Mouse (Mus musculus) heart, embryonic 14.5 days (tissue): ENCODE results near the gene Slc25a47. TPM values are rescaled to one million over a fixed set of nuclear protein-coding genes. Genes with fewer than 3 reads are reported as not detected.

Source experiments
- ATAC-seq: fragments of 200-750 bp; cut with Nextera tagmentation; 2 replicates; pipeline ENCODE4 v1.8.0; 2017; ENCODE audit warnings: low read depth, moderate TSS enrichment; ENCODE audit not compliant: insufficient number of reproducible peaks, insufficient read depth, low FRiP score
- H3K27ac ChIP-seq, 2 experiments: fragments of 200-500 bp in 1 of 2; fragments of 300-500 bp in 1 of 2; sonication (generic) in 1 of 2; replicated peaks in 1 of 2; 2 replicates each; pipeline ENCODE4 v1.5.1; 2012 to 2014; ENCODE audit warnings: low read depth in 2 of 2, low read length in 2 of 2, control low read depth in 1 of 2, mild to moderate bottlenecking in 1 of 2, mixed read lengths in 1 of 2; ENCODE audit not compliant: control insufficient read depth in 1 of 2, insufficient read depth in 1 of 2
- H3K27me3 ChIP-seq: fragments of 300-500 bp; sonication (generic); 2 replicates; pipeline ENCODE4 v1.6.1; 2014; ENCODE audit warnings: mild to moderate bottlenecking, low read length, control low read depth; ENCODE audit not compliant: control insufficient read depth, insufficient read depth
- H3K36me3 ChIP-seq: fragments of 300-500 bp; sonication (generic); 2 replicates; pipeline ENCODE4 v1.6.1; 2014; ENCODE audit warnings: mild to moderate bottlenecking, control low read depth, low read length, mixed read lengths; ENCODE audit not compliant: control insufficient read depth, insufficient read depth
- H3K4me1 ChIP-seq, 2 experiments: fragments of 200-500 bp in 1 of 2; fragments of 300-500 bp in 1 of 2; sonication (generic) in 1 of 2; 2 replicates each; pipeline ENCODE4 v1.6.1; 2012 to 2014; ENCODE audit warnings: low read length in 2 of 2, control low read depth in 1 of 2, mixed read lengths in 1 of 2; ENCODE audit not compliant: control insufficient read depth in 2 of 2, insufficient read depth in 2 of 2
- H3K4me2 ChIP-seq: fragments of 300-500 bp; sonication (generic); 2 replicates; pipeline ENCODE4 v1.6.1; 2014; ENCODE audit warnings: mild to moderate bottlenecking, low read length
- H3K4me3 ChIP-seq, 2 experiments: fragments of 200-500 bp in 1 of 2; fragments of 300-500 bp in 1 of 2; sonication (generic) in 1 of 2; 2 replicates each; pipeline ENCODE4 v1.5.1; 2012 to 2014; ENCODE audit warnings: low read length in 2 of 2, mild to moderate bottlenecking in 2 of 2, control low read depth in 1 of 2, low read depth in 1 of 2, moderate library complexity in 1 of 2; ENCODE audit not compliant: control insufficient read depth in 1 of 2, insufficient read depth in 1 of 2
- H3K9ac ChIP-seq: fragments of 300-500 bp; sonication (generic); 2 replicates; pipeline ENCODE4 v1.6.1; 2014; ENCODE audit warnings: mild to moderate bottlenecking, low read length
- H3K9me3 ChIP-seq: fragments of 300-500 bp; sonication (generic); 2 replicates; pipeline ENCODE4 v1.6.1; 2016; ENCODE audit warnings: low read length, control low read depth; ENCODE audit not compliant: control insufficient read depth
- WGBS: fragments of 180-500 bp; shearing (Covaris S2); extraction: QIAGEN DNeasy Blood & Tissue Kit; methylation state at CpG from one replicate; pipeline ENCODE4 v1.1.7; 2014; 5-methylcytosine and 5-hydroxymethylcytosine counted together
- polyA plus RNA-seq: library from polyadenylated mRNA; unstranded; fragments of >200 nt; fragmentation: Nextera tagmentation; extraction: Ambion mirVana; gene quantifications from 2 replicates; pipeline ENCODE4 v1.2.1, GENCODE M21; 2014

The Slc25a47 gene
- polyA plus RNA-seq, 1 experiment from 2014 or later: 4.6 TPM

DNA sequence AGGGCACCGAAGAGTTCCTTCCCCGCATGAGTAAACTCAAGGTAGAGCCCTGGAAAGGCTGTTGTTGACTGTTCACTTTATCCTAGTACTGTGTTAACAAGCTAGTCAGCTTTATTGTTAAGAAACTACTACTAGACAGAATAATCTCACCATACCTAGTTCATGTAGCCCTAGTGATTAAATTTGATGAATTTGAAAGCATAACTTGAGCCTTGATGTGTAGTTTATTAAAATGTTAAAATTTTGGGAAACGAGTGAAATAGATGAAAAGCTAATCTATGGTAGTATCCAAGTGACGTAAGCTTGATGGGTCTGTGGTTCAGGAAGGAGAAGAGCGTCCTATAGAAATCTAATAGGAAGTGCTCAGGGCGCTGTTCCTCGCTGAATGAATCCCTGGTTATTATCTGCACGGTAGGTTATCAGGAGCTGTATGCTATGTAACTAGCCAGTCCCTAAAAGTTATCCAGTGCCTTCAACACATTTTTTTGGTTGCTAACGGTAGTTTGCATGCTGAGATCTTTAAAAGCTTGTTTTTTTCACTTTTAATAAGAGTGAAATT lies 40.8 kb upstream of the Slc25a47 start:
- Histone ChIP-seq H3K4me2 (peak overlapping the region; percentile 76), H3K27me3 (no peaks in the 10 kb centered on the region), H3K4me1 (peaks cover 0 to 32% of the 10 kb centered on the region in 2 experiments; a peak in 2 of 4 replicates), H3K27ac (peak overlapping the region; percentile 68 to 99; a peak in 3 of 4 replicates), H3K4me3 (peak overlapping the region; percentile 78 to 100), H3K9me3 (no peaks in the 10 kb centered on the region), H3K9ac (peak overlapping the region; percentile 90), H3K36me3 (no peaks in the 10 kb centered on the region)
- WGBS: 3% methylated on average over 9 of the region's 9 CpGs
- no peak for ATAC-seq

DNA sequence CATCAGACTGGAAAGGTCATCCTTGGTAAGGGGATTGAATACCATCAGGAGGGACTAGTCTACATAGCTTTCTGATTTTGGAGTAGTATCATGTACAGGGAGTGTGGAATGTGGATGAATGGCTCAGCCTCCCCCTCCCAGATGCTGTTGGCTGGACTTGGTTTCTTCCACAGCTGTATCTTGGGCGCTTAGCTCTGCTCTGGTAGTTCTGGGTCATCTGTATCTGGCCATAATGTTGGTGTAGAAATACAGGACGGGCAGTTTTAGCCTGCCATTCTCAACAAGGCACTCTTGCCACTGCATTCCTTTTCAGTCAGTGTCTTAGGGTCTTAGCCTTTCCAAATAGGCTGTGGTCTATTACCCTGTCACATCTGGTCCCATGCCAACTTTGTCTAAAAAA lies 34.2 kb upstream of the Slc25a47 start:
- Histone ChIP-seq H3K27ac (peak overlapping the region in 1 of 2 experiments; percentile 19; a peak in 1 of 4 replicates), H3K4me3 (no peak overlapping the region), H3K9me3 (no peaks in the 10 kb centered on the region), H3K9ac (no peak overlapping the region), H3K27me3 (no peaks in the 10 kb centered on the region), H3K36me3 (peaks cover 3% of the 10 kb centered on the region), H3K4me2 (peak overlapping the region; percentile 12; the same call in 1 of the 2 replicates), H3K4me1 (peaks cover 12 to 40% of the 10 kb centered on the region in 2 experiments)
- no peak for ATAC-seq
- 46% methylated on average over 2 of the region's 2 CpGs for WGBS

DNA sequence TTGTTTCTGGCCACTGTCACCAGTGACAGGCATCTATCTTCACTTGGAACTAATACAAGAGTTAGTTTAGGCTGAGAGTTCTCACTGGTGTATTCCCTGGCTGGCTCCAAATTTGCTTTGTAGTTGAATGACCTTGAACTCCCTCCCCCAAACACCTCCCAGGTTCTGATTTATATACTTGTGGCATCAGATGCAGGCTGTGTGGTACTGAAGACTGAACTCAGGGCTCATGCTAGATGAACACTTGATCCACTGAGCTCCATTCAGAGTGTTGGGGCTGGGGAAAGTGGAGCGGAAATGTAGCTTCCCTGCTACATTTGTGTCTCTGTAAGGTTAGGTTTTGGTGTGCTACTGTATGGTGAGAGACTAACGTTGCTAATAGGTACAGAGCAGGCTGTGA lies 31.5 kb upstream of the Slc25a47 start:
- no peak overlapping the region for H3K9ac ChIP-seq
- no peaks in the 10 kb centered on the region for H3K27me3 ChIP-seq
- peaks cover 21% of the 10 kb centered on the region for H3K36me3 ChIP-seq
- H3K4me3 ChIP-seq: no peak overlapping the region
- H3K4me2 ChIP-seq: no peak overlapping the region
- ATAC-seq: no peak
- H3K4me1 ChIP-seq: peaks cover 17 to 51% of the 10 kb centered on the region in 2 experiments
- H3K27ac ChIP-seq: peak overlapping the region in 1 of 2 experiments; percentile 39; a peak in 3 of 4 replicates
- no peaks in the 10 kb centered on the region for H3K9me3 ChIP-seq
- 75% methylated on average over 2 of the region's 2 CpGs for WGBS

DNA sequence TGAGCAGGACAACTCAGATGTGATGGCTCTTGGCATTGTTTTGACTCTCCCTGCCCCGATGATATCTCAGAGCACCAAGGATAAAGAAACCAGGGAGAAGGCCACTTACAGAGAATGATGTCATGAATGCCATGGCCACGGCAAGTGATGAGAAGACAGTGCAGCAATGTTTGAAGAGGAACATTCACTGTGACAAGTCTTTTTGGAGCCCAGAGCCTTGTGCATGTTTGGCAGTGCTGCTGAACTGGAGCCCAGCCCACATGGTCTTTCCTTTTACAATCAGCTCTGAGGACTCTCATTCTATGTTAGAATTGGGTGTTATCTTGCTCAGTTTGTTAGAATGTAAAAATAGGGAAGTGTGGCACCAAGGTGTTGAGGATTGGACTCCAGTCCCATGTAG lies 27.4 kb upstream of the Slc25a47 start:
- H3K4me2 ChIP-seq: no peak overlapping the region
- no peak overlapping the region for H3K9ac ChIP-seq
- H3K4me3 ChIP-seq: no peak overlapping the region
- H3K9me3 ChIP-seq: no peaks in the 10 kb centered on the region
- WGBS: 23% methylated on average over 2 of the region's 2 CpGs
- H3K27me3 ChIP-seq: no peaks in the 10 kb centered on the region
- ATAC-seq: no peak
- no peak overlapping the region for H3K27ac ChIP-seq
- peaks cover 31% of the 10 kb centered on the region for H3K36me3 ChIP-seq
- peaks cover 7 to 29% of the 10 kb centered on the region in 2 experiments; a peak in 3 of 4 replicates for H3K4me1 ChIP-seq

DNA sequence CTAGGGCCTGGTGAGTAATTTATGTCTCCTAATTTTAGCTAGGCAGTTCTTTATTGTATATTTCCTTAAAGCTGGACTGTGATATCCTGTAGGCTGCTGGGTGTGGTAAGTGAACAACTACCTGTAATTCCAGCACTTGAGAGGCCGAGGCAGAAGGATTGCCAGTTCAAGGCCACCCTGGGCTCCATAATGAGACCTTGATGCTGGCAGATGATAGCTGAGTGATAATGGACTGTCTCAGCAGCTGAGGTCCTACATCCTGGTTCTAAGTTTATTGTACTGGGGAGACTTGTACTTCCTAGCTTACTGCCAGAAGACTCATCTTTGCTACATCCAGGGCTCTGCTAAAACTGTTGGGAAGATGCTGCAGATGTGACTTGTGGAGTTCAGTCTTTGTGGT lies 26.1 kb upstream of the Slc25a47 start:
- H3K36me3 ChIP-seq: peaks cover 43% of the 10 kb centered on the region
- H3K27me3 ChIP-seq: no peaks in the 10 kb centered on the region
- H3K4me3 ChIP-seq: no peak overlapping the region
- WGBS: 65% methylated on average over 1 of the region's 1 CpGs
- no peak overlapping the region for H3K9ac ChIP-seq
- H3K4me1 ChIP-seq: peaks cover 5 to 25% of the 10 kb centered on the region in 2 experiments; a peak in 3 of 4 replicates
- H3K4me2 ChIP-seq: no peak overlapping the region
- no peak for ATAC-seq
- no peak overlapping the region for H3K27ac ChIP-seq
- no peaks in the 10 kb centered on the region for H3K9me3 ChIP-seq

DNA sequence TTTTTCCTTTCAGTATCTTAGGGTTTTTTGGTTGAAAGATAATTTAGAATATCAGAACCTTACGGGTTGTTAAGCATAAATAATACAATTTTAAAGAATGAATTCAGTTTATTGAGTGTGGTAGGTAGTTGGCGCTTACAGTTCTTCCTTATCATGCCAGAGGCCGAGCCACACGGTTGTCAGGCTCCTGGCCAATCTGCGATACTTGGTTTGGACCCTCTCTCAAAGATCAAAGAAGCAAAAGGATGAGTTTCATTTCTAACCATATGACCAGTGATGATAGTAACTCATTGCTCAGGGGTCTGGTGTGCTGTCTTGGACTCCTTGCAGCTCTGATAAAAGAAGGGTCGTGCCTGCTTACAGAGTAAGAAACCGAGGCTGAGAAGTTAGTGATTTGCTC lies 25.5 kb upstream of the Slc25a47 start:
- Histone ChIP-seq H3K9me3 (no peaks in the 10 kb centered on the region), H3K4me1 (peaks cover 5 to 25% of the 10 kb centered on the region in 2 experiments; a peak in 3 of 4 replicates), H3K4me3 (no peak overlapping the region), H3K4me2 (no peak overlapping the region), H3K36me3 (peaks cover 48% of the 10 kb centered on the region), H3K27me3 (no peaks in the 10 kb centered on the region), H3K9ac (no peak overlapping the region), H3K27ac (no peak overlapping the region)
- WGBS: 70% methylated on average over 7 of the region's 7 CpGs
- no peak for ATAC-seq

DNA sequence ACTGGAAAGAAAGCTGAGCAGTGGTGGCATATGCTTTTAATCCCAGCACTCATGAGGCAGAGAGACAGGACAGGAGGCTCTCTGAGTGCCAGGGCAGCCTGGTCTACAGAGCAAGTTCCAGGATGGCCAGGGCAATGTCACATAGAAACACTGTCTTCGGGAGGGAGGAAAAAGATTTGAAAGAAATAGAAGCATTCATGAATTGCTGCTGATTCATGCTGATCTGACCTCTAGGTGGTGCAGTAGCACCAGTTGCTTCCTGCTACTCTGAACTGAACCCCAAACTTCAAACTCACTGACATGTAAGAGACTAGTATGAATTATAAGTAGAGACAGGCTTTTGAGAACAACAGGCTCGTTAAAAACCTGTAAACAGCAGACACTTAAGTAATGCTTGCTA lies 24.7 kb upstream of the Slc25a47 start:
- H3K9me3 ChIP-seq: no peaks in the 10 kb centered on the region
- no peak overlapping the region for H3K27ac ChIP-seq
- H3K4me1 ChIP-seq: peaks cover 5 to 25% of the 10 kb centered on the region in 2 experiments; a peak in 3 of 4 replicates
- no peak overlapping the region for H3K4me2 ChIP-seq
- ATAC-seq: no peak
- no peaks in the 10 kb centered on the region for H3K27me3 ChIP-seq
- H3K4me3 ChIP-seq: no peak overlapping the region
- no peak overlapping the region for H3K9ac ChIP-seq
- WGBS: 63% methylated on average over 2 of the region's 2 CpGs
- peaks cover 55% of the 10 kb centered on the region for H3K36me3 ChIP-seq

DNA sequence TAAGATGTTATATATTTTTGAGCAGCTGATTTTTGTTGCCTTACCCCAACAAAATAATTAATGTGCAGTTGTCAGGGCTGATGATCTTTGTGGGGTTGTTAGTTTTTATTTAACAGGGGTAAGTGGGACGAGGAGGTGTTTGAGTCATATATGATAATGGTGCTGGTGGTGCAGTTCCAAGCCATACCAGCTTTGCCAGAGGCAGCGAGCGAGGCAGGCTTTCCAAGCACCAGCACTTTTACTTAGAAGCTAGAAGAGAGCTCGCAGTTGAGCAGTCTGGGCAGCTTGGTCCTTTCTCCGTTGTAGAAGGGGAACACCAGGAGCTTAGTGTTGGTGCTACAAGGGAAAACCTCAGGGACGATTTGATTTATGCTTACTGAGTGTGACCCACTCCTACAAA lies 23.4 kb upstream of the Slc25a47 start:
- H3K4me3 ChIP-seq: no peak overlapping the region
- no peaks in the 10 kb centered on the region for H3K9me3 ChIP-seq
- no peak overlapping the region for H3K4me2 ChIP-seq
- peaks cover 5 to 25% of the 10 kb centered on the region in 2 experiments; a peak in 3 of 4 replicates for H3K4me1 ChIP-seq
- no peak overlapping the region for H3K27ac ChIP-seq
- no peaks in the 10 kb centered on the region for H3K27me3 ChIP-seq
- WGBS: 83% methylated on average over 6 of the region's 6 CpGs
- H3K36me3 ChIP-seq: peaks cover 56% of the 10 kb centered on the region
- no peak for ATAC-seq
- no peak overlapping the region for H3K9ac ChIP-seq
